Mouse (Mus musculus) CH12.LX (cell line): ENCODE measurements around the gene AI597479. TPM values are rescaled to one million over a fixed set of nuclear protein-coding genes. Genes with fewer than 3 reads are reported as not detected.

Experiments
- DNase-seq: peaks from one replicate; pipeline ENCODE4 v3.0.0-alpha.2; 2013; ENCODE audit errors: extremely low read depth
- H3K27ac ChIP-seq: 2 replicates; pipeline ENCODE4 v1.5.1; 2012; ENCODE audit warnings: low read depth, mild to moderate bottlenecking, control low read depth, moderate library complexity; ENCODE audit not compliant: insufficient read depth
- H3K27me3 ChIP-seq: replicated peaks from 2 replicates; pipeline ENCODE3; 2012; ENCODE audit warnings: inconsistent platforms
- H3K36me3 ChIP-seq, 2 experiments: replicated peaks in 1 of 2; 2 replicates each; pipeline versions ENCODE3 to v1.6.1; 2012; ENCODE audit warnings: inconsistent platforms in 1 of 2, low read length in 1 of 2, mild to moderate bottlenecking in 1 of 2, mixed read lengths in 1 of 2, moderate library complexity in 1 of 2; ENCODE audit not compliant: control insufficient read depth in 1 of 2, insufficient read depth in 1 of 2
- H3K4me1 ChIP-seq, 2 experiments: 2 replicates each; pipeline ENCODE4 v1.6.1; 2012; ENCODE audit warnings: inconsistent platforms in 1 of 2, moderate library complexity in 1 of 2; ENCODE audit not compliant: insufficient read depth in 2 of 2, control insufficient read depth in 1 of 2
- H3K4me2 ChIP-seq: 2 replicates; pipeline ENCODE4 v1.6.1; 2012; ENCODE audit warnings: low read depth, mild to moderate bottlenecking, control low read depth; ENCODE audit not compliant: poor library complexity, insufficient read depth, severe bottlenecking
- H3K4me3 ChIP-seq, 3 experiments: fragments of 150-350 bp in 1 of 3; sonication (generic) in 1 of 3; replicated peaks in 1 of 3; 2 replicates each; pipeline versions ENCODE3 to v1.5.1; 2011 to 2012; ENCODE audit warnings: low read depth in 2 of 3, low read length in 2 of 3, mild to moderate bottlenecking in 2 of 3, moderate library complexity in 2 of 3, control low read depth in 1 of 3, improper control_type of control experiment in 1 of 3, inconsistent platforms in 1 of 3, mixed read lengths in 1 of 3; ENCODE audit not compliant: poor library complexity in 1 of 3
- H3K79me2 ChIP-seq: replicated peaks from 2 replicates; pipeline ENCODE4 v1.6.1; 2012; ENCODE audit warnings: mild to moderate bottlenecking, moderate library complexity; ENCODE audit not compliant: control insufficient read depth, poor library complexity, insufficient read depth, severe bottlenecking; ENCODE audit errors: extremely low read depth
- H3K9ac ChIP-seq: 2 replicates; pipeline ENCODE4 v1.6.1; 2012; ENCODE audit warnings: low read depth, mild to moderate bottlenecking, control low read depth, moderate library complexity; ENCODE audit not compliant: insufficient read depth
- H3K9me3 ChIP-seq: replicated peaks from 2 replicates; pipeline ENCODE3; 2012; ENCODE audit warnings: low read length, inconsistent platforms, mixed read lengths
- CHD1 ChIP-seq: IDR thresholded peaks from 2 replicates; pipeline ENCODE4 v1.6.1; 2012; ENCODE audit warnings: low read depth, low read length, improper control_type of control experiment, inconsistent platforms
- E2F4 ChIP-seq: IDR thresholded peaks from 2 replicates; pipeline ENCODE4 v1.6.1; 2011; ENCODE audit warnings: low read depth, low read length, improper control_type of control experiment; ENCODE audit not compliant: insufficient replicate concordance
- EP300 ChIP-seq: IDR thresholded peaks from 2 replicates; pipeline ENCODE4 v1.6.1; 2011; ENCODE audit warnings: low read length, improper control_type of control experiment
- ETS1 ChIP-seq: conservative IDR thresholded peaks from 2 replicates; pipeline ENCODE4 v1.6.1; 2012; ENCODE audit warnings: low read depth, mild to moderate bottlenecking, inconsistent platforms, low read length, improper control_type of control experiment, moderate library complexity
- HCFC1 ChIP-seq: IDR thresholded peaks from 2 replicates; pipeline ENCODE4 v1.6.1; 2012; ENCODE audit warnings: low read depth, mild to moderate bottlenecking, inconsistent platforms, low read length, improper control_type of control experiment
- IRF4 ChIP-seq: IDR thresholded peaks from 2 replicates; pipeline ENCODE4 v1.6.1; 2014; ENCODE audit warnings: low read depth, mild to moderate bottlenecking, inconsistent platforms, low read length, improper control_type of control experiment
- JUN ChIP-seq: IDR thresholded peaks from 2 replicates; pipeline ENCODE4 v1.6.1; 2011; ENCODE audit warnings: low read depth, mild to moderate bottlenecking, low read length, improper control_type of control experiment, moderate library complexity; ENCODE audit not compliant: insufficient read depth
- MAFK ChIP-seq: IDR thresholded peaks from 2 replicates; pipeline ENCODE4 v1.6.1; 2011; ENCODE audit warnings: low read length, improper control_type of control experiment; ENCODE audit not compliant: insufficient replicate concordance
- MAZ ChIP-seq: IDR thresholded peaks from 2 replicates; pipeline ENCODE4 v1.6.1; 2012; ENCODE audit warnings: low read depth, mild to moderate bottlenecking, inconsistent platforms, low read length, improper control_type of control experiment, moderate library complexity
- MXI1 ChIP-seq: IDR thresholded peaks from 2 replicates; pipeline ENCODE4 v1.6.1; 2011; ENCODE audit warnings: mild to moderate bottlenecking, low read depth, low read length, improper control_type of control experiment
- NRF1 ChIP-seq: IDR thresholded peaks from 2 replicates; pipeline ENCODE4 v1.6.1; 2014; ENCODE audit warnings: low read depth, mild to moderate bottlenecking, inconsistent platforms, low read length, improper control_type of control experiment, moderate library complexity
- POLR2AphosphoS2 ChIP-seq: IDR thresholded peaks from 2 replicates; pipeline ENCODE4 v1.6.1; 2011; ENCODE audit warnings: low read depth, low read length, improper control_type of control experiment
- RAD21 ChIP-seq: IDR thresholded peaks from 2 replicates; pipeline ENCODE4 v1.6.1; 2011; ENCODE audit warnings: low read depth, mild to moderate bottlenecking, low read length, improper control_type of control experiment, moderate library complexity
- SIN3A ChIP-seq: IDR thresholded peaks from 2 replicates; pipeline ENCODE4 v1.6.1; 2012; ENCODE audit warnings: low read length, improper control_type of control experiment, inconsistent platforms
- SMC3 ChIP-seq: IDR thresholded peaks from 2 replicates; pipeline ENCODE4 v1.6.1; 2011; ENCODE audit warnings: low read depth, low read length, improper control_type of control experiment
- TBP ChIP-seq: conservative IDR thresholded peaks from 2 replicates; pipeline ENCODE4 v1.6.1; 2011; ENCODE audit warnings: low read depth, low read length, improper control_type of control experiment
- TCF12 ChIP-seq: IDR thresholded peaks from 2 replicates; pipeline ENCODE4 v1.6.1; 2014; ENCODE audit warnings: low read depth, mild to moderate bottlenecking, inconsistent platforms, low read length, improper control_type of control experiment
- UBTF ChIP-seq: IDR thresholded peaks from 2 replicates; pipeline ENCODE4 v1.6.1; 2012; ENCODE audit warnings: low read depth, mild to moderate bottlenecking, inconsistent platforms, low read length, improper control_type of control experiment, moderate library complexity
- USF2 ChIP-seq: conservative IDR thresholded peaks from 2 replicates; pipeline ENCODE4 v1.6.1; 2011; ENCODE audit warnings: low read depth, low read length, improper control_type of control experiment
- ZMIZ1 ChIP-seq: IDR thresholded peaks from 2 replicates; pipeline ENCODE4 v1.6.1; 2012; ENCODE audit warnings: low read depth, mild to moderate bottlenecking, inconsistent platforms, low read length, improper control_type of control experiment
- ZNF384 ChIP-seq: IDR thresholded peaks from 2 replicates; pipeline ENCODE4 v1.6.1; 2012; ENCODE audit warnings: low read depth, low read length, improper control_type of control experiment, inconsistent platforms
- dilution Hi-C: fragments of 300-500 bp; cut with MboI; formaldehyde crosslinking; loops from 2 replicates; pipeline ENCODE4 v1.14.3; 2020; ENCODE audit warnings: low sequenced_read_pairs; ENCODE audit not compliant: extremely low pct_unique_long_range_greater_than_20kb, extremely low pct_ligation_motif_present
- in situ Hi-C: fragments of 300-500 bp; cut with MboI; formaldehyde crosslinking; loops from 3 replicates; pipeline ENCODE4 v1.14.3; 2019; ENCODE audit warnings: low sequenced_read_pairs, low pct_ligation_motif_present, low pct_unique_long_range_greater_than_20kb, mixed read lengths
- polyA plus RNA-seq: library from polyadenylated mRNA; unstranded; fragments of >175 nt; gene quantifications from 2 replicates; pipeline ENCODE4 v1.2.1, GENCODE M21; 2012; ENCODE audit warnings: low read depth; ENCODE audit not compliant: insufficient read length
- total RNA-seq, 2 experiments: library from RNA; depleted of rRNA; stranded (reverse); fragments of 300-350 nt in 1 of 2; fragments of >200 nt in 1 of 2; gene quantifications; 2 replicates each; pipeline ENCODE4 v1.2.3; 2012 to 2014

AI597479 gene
- total and polyA plus RNA-seq, 3 experiments = 19.5 to 39.8 (median 22.6) TPM

DNA sequence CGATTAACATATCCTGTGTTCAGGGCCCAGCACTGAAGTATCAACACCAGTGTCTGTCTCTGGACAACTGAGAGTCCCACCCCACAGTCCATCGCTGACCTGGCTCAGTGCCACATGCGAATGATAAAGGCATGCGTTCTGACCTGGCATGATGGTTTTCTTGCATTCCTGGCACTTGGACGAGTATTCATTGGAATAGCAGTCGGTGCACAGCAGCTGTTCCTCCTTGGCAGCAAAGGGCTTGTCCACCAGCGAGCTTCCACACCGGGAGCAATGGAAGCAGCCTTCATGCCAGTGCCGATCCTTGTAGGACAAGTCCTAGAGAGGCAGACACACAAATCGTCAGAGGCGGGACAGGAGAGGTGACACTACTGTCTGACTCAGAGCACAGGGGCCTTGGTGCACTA is 43.0 kb downstream of the AI597479 start:
- Histone ChIP-seq H3K4me3 (no peak overlapping the region), H3K9ac (no peak overlapping the region), H3K36me3 (no peaks in the 10 kb centered on the region), H3K4me2 (no peak overlapping the region), H3K27me3 (no peaks in the 10 kb centered on the region), H3K4me1 (peaks cover 18 to 33% of the 10 kb centered on the region in 2 experiments), H3K9me3 (peaks cover 2% of the 10 kb centered on the region), H3K27ac (no peak overlapping the region), H3K79me2 (no peaks in the 10 kb centered on the region)
- DNase-seq = no peak
- TF ChIP-seq SIN3A (no peak), TCF12 (no peak), E2F4 (no peak), MAZ (no peak), CHD1 (no peak), ZNF384 (no peak)
- in situ Hi-C loops = loop anchor here (5.0 to 25.0 kb wide), 3 partner anchors 126 to 596 kb away; partner anchors contain the start of gene 1500015O10Rik
- dilution Hi-C loops = no loop called here

DNA sequence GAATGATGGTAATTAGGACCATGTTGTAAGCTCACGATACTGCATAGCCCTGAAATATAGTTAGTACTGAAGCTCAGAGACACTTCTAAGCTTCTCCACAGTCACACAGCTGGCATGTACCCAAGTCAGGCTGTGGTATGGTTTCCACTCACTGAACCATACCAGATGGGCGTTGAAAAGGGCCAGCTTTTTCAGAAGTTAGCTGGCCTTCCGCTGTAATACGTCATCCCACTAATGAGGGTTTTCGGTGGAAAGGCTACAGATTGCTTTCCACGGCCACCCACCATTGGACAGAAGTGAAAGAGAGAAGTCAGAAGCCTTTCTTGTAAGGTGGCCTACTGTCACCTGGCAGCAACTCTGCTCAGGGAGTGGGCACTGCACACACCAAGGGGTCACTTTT is 44.3 kb downstream of the AI597479 start:
- no peak for DNase-seq
- no peak overlapping the region for H3K4me3 ChIP-seq
- peak overlapping the region; percentile 96 for H3K27ac ChIP-seq
- no peaks in the 10 kb centered on the region for H3K36me3 ChIP-seq
- dilution Hi-C loops = no loop called here
- H3K4me2 ChIP-seq = peak overlapping the region; percentile 51; the same call in 1 of the 2 replicates
- in situ Hi-C loops = loop anchor here (5.0 to 25.0 kb wide), 3 partner anchors 124 to 594 kb away; partner anchors contain the start of gene 1500015O10Rik
- no peak for TF ChIP-seq ZMIZ1
- no peak for TF ChIP-seq JUN
- 0 out of 2 replicates have a peak, but pooled peaks have one; percentile 2 for TF ChIP-seq MXI1
- no peak for TF ChIP-seq SMC3
- no peak for TF ChIP-seq MAFK
- peak; percentile 28 for TF ChIP-seq EP300
- 0 out of 2 replicates have a peak, but pooled peaks have one; percentile 6 for TF ChIP-seq HCFC1
- TF ChIP-seq USF2 = no peak
- no peak for TF ChIP-seq RAD21
- TF ChIP-seq ETS1 = peak; percentile 43; the same call in 1 of the 2 replicates
- TF ChIP-seq NRF1 = no peak
- no peak for TF ChIP-seq UBTF
- TF ChIP-seq IRF4 = 0 out of 2 replicates have a peak, but pooled peaks have one; percentile 11
- 0 out of 2 replicates have a peak, but pooled peaks have one; percentile 56 for TF ChIP-seq TBP
- no peak for TF ChIP-seq POLR2AphosphoS2
- peak; percentile 49; the same call in 1 of the 2 replicates for TF ChIP-seq TCF12
- peaks cover 18 to 33% of the 10 kb centered on the region in 2 experiments for H3K4me1 ChIP-seq
- peak overlapping the region; percentile 9; the same call in 1 of the 2 replicates for H3K9ac ChIP-seq
- H3K9me3 ChIP-seq = no peaks in the 10 kb centered on the region
- H3K27me3 ChIP-seq = no peaks in the 10 kb centered on the region
- H3K79me2 ChIP-seq = no peaks in the 10 kb centered on the region
